Mouse (Mus musculus): Measurements from ENCODE around the gene Pold1. TPM values are rescaled to one million over a fixed set of nuclear protein-coding genes. Genes with fewer than 3 reads are reported as not detected.

The Pold1 gene
- 47.8 and 48.8 TPM in 2 replicates for polyA plus RNA-seq (2015; fragmentation: Nextera tagmentation; extraction: Ambion mirVana)

DNA sequence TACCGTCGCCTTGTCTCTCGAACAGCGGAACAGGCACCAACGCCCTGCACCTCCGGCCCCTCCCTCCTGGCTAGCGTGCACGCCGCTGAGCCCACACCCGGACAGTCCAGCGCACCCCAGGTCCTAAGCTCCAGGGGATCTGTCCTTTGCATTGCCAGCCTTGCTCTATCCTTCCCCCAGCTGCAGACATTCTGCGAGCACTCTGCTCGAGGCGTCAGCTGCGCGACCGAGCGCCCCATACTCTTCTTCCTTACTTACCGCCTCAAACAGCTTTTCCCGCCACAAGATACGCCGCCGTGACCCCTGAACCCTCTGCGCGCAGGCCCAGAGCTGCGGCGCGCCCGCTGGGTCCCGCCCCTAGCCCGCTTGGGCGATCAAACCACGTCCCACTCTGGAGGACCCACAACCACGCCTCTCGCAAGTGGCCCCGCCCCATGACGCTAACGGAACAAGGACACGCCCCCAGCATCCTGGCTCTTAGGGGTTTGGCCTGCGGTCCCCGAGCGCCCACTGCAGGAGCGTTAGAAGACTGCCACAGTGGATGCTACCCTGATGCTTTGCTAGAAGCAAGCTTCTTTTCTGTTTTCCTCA is at the start of gene Pold1:
Gene Pold1, minus strand, starts transcription at position 353 of the 591 bp plus-strand sequence.
- no peaks in the 10 kb centered on the region for H3K27me3 ChIP-seq (ENCODE audit: control insufficient read depth, insufficient read depth, low read depth, low read length)
- H3K4me2 ChIP-seq (ENCODE audit: low read depth, low read length) = peak within 1 kb of the TSS; percentile 93
- 0% methylated on average over 43 of the region's 43 CpGs for WGBS (ENCODE audit: insufficient replicate concordance)
- ATAC-seq (ENCODE audit: low read depth) = peak; percentile 95
- peaks cover 24% of the 10 kb centered on the region for H3K4me1 ChIP-seq (ENCODE audit: control insufficient read depth, low read depth, low read length)
- no peaks in the 10 kb centered on the region for H3K9me3 ChIP-seq (replicated peaks; ENCODE audit: control insufficient read depth, low read length)
- peak within 1 kb of the TSS; percentile 78 for H3K4me3 ChIP-seq (ENCODE audit: low read depth, low read length)
- H3K36me3 ChIP-seq (ENCODE audit: control insufficient read depth, insufficient read depth) = peaks cover 35% of the 10 kb centered on the region
- H3K9ac ChIP-seq (ENCODE audit: low read depth, low read length) = peak within 1 kb of the TSS; percentile 73
- H3K27ac ChIP-seq (ENCODE audit: low read length) = peak within 1 kb of the TSS; percentile 91

DNA sequence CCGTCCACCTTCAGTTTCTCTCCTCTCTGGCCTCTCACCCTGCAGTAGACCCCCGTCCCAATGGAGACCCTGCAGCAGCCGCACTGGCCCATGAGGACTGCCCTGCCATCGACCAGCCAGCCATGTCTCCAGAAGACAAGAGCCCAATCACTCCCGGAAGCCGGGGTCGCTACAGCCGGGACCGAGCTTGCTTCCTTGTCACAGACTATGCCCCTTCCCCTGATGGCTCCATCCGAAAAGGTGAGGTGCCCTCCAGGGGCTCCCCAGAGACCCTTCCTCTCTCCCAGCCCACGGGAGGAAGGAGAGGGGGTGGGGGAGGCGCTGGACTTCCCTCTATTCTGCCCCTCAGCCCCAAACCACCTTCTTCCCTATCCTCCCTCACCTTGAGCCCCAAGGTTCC is 49.7 kb upstream of the Pold1 start:
- H3K4me3 ChIP-seq (ENCODE audit: low read depth, low read length) = no peak overlapping the region
- no peaks in the 10 kb centered on the region for H3K36me3 ChIP-seq (ENCODE audit: control insufficient read depth, insufficient read depth)
- no peak overlapping the region for H3K27ac ChIP-seq (ENCODE audit: low read length)
- ATAC-seq (ENCODE audit: low read depth) = no peak
- WGBS (ENCODE audit: insufficient replicate concordance) = 66% methylated on average over 11 of the region's 12 CpGs
- H3K9me3 ChIP-seq (replicated peaks; ENCODE audit: control insufficient read depth, low read length) = no peaks in the 10 kb centered on the region
- no peak overlapping the region for H3K9ac ChIP-seq (ENCODE audit: low read depth, low read length)
- H3K4me2 ChIP-seq (ENCODE audit: low read depth, low read length) = no peak overlapping the region
- H3K27me3 ChIP-seq (ENCODE audit: control insufficient read depth, insufficient read depth, low read depth, low read length) = peaks cover 30% of the 10 kb centered on the region
- no peaks in the 10 kb centered on the region; the same call in 1 of the 2 replicates for H3K4me1 ChIP-seq (ENCODE audit: control insufficient read depth, low read depth, low read length)

DNA sequence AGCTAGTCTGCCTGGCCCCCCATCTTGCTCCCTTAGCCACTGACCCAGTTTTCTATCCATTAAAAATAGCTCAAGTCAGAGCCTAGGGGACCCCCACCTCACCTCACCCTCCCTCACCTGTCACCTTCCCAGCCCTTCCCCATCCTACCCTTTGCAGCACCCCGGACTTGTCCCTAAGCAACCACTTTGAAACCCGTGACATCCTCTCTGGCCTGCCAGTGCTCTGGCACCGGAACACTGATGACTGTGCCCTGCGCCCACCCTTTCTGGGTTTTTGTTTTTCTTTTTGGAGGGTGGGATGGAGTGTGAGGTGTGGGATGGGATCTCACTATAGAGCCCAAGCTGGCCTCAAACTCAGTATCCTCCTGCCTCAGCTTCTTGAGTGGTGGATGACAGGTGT is 49.0 kb upstream of the Pold1 start:
- no peak overlapping the region for H3K4me3 ChIP-seq (ENCODE audit: low read depth, low read length)
- 55% methylated on average over 4 of the region's 4 CpGs for WGBS (ENCODE audit: insufficient replicate concordance)
- peaks cover 30% of the 10 kb centered on the region for H3K27me3 ChIP-seq (ENCODE audit: control insufficient read depth, insufficient read depth, low read depth, low read length)
- no peaks in the 10 kb centered on the region for H3K9me3 ChIP-seq (replicated peaks; ENCODE audit: control insufficient read depth, low read length)
- H3K36me3 ChIP-seq (ENCODE audit: control insufficient read depth, insufficient read depth) = no peaks in the 10 kb centered on the region
- no peaks in the 10 kb centered on the region; the same call in 1 of the 2 replicates for H3K4me1 ChIP-seq (ENCODE audit: control insufficient read depth, low read depth, low read length)
- no peak overlapping the region for H3K9ac ChIP-seq (ENCODE audit: low read depth, low read length)
- H3K4me2 ChIP-seq (ENCODE audit: low read depth, low read length) = no peak overlapping the region
- H3K27ac ChIP-seq (ENCODE audit: low read length) = no peak overlapping the region
- no peak for ATAC-seq (ENCODE audit: low read depth)

DNA sequence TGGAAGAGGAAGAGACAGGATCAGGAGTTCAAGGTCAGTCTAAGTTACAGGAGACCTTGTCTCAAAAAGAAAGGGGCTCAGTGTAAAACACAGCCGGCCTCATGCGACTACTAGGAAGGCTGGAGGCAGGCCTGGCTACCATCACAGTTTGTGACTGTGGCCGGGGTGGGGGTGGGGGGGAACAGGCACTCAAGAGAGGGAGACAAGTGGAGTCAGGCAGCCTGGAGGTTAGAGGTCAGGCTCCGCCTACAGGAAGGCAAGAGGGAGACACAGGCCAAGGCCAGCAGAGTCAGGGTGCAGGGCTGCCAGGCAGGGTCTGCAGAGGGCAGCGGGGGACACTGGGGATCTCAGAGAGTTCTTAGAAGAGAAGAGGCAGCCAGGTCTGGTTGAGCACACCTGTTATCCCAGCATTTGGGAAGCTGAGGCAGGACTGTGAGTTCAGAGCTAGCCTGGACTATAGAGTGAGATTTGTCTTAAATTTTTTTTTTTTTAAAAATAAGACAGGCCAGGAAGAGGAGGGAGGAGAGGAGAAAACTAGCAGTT is 48.4 kb upstream of the Pold1 start:
- Histone ChIP-seq H3K9me3 (replicated peaks; ENCODE audit: control insufficient read depth, low read length) (no peaks in the 10 kb centered on the region), H3K36me3 (ENCODE audit: control insufficient read depth, insufficient read depth) (no peaks in the 10 kb centered on the region), H3K4me3 (ENCODE audit: low read depth, low read length) (no peak overlapping the region), H3K4me2 (ENCODE audit: low read depth, low read length) (no peak overlapping the region), H3K27ac (ENCODE audit: low read length) (no peak overlapping the region), H3K27me3 (ENCODE audit: control insufficient read depth, insufficient read depth, low read depth, low read length) (peaks cover 30% of the 10 kb centered on the region), H3K9ac (ENCODE audit: low read depth, low read length) (no peak overlapping the region), H3K4me1 (ENCODE audit: control insufficient read depth, low read depth, low read length) (no peaks in the 10 kb centered on the region; the same call in 1 of the 2 replicates)
- ATAC-seq (ENCODE audit: low read depth) = no peak
- WGBS (ENCODE audit: insufficient replicate concordance) = 35% methylated on average over 5 of the region's 5 CpGs

DNA sequence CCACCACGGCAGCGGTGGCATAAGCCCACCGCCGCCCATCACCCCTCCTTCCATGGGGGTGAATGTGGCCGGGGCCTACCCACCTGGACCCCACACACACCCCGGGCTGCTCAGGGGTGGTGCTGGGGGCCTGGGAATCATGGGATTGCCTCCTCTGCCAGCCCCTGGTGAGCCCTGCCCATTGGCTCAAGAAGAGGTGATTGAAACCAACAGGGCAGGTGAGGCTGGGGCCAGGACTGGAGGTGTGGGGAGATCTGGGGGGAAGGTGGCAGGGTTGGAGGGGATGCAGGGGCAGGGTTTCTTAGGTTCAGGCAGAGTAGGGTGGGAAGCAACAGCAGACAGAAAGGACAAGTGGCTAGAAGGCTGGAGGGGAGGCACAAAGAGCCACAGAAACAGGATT is 47.4 kb upstream of the Pold1 start:
- Histone ChIP-seq H3K27me3 (ENCODE audit: control insufficient read depth, insufficient read depth, low read depth, low read length) (peaks cover 32% of the 10 kb centered on the region), H3K4me1 (ENCODE audit: control insufficient read depth, low read depth, low read length) (peaks cover 6% of the 10 kb centered on the region; the same call in 1 of the 2 replicates), H3K9ac (ENCODE audit: low read depth, low read length) (no peak overlapping the region), H3K9me3 (replicated peaks; ENCODE audit: control insufficient read depth, low read length) (no peaks in the 10 kb centered on the region), H3K4me2 (ENCODE audit: low read depth, low read length) (no peak overlapping the region), H3K4me3 (ENCODE audit: low read depth, low read length) (no peak overlapping the region), H3K27ac (ENCODE audit: low read length) (no peak overlapping the region), H3K36me3 (ENCODE audit: control insufficient read depth, insufficient read depth) (no peaks in the 10 kb centered on the region)
- no peak for ATAC-seq (ENCODE audit: low read depth)
- WGBS (ENCODE audit: insufficient replicate concordance) = 73% methylated on average over 6 of the region's 6 CpGs

DNA sequence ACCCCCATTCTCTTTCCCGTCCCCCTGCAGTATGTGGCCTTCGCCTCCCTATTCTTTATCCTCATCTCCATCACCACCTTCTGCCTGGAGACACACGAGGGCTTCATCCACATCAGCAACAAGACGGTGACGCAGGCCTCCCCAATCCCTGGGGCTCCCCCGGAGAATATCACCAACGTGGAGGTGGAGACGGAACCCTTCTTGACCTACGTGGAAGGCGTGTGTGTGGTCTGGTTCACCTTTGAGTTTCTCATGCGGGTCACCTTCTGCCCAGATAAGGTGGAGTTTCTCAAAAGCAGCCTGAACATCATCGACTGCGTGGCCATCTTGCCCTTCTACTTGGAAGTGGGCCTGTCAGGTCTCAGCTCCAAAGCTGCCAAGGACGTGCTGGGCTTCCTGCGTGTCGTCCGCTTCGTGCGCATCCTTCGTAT is 46.5 kb upstream of the Pold1 start:
- 76% methylated on average over 20 of the region's 20 CpGs for WGBS (ENCODE audit: insufficient replicate concordance)
- ATAC-seq (ENCODE audit: low read depth) = no peak
- Histone ChIP-seq H3K9me3 (replicated peaks; ENCODE audit: control insufficient read depth, low read length) (no peaks in the 10 kb centered on the region), H3K4me2 (ENCODE audit: low read depth, low read length) (no peak overlapping the region), H3K9ac (ENCODE audit: low read depth, low read length) (no peak overlapping the region), H3K4me1 (ENCODE audit: control insufficient read depth, low read depth, low read length) (peaks cover 6% of the 10 kb centered on the region; the same call in 1 of the 2 replicates), H3K27me3 (ENCODE audit: control insufficient read depth, insufficient read depth, low read depth, low read length) (peaks cover 40% of the 10 kb centered on the region), H3K36me3 (ENCODE audit: control insufficient read depth, insufficient read depth) (no peaks in the 10 kb centered on the region), H3K27ac (ENCODE audit: low read length) (no peak overlapping the region), H3K4me3 (ENCODE audit: low read depth, low read length) (no peak overlapping the region)

DNA sequence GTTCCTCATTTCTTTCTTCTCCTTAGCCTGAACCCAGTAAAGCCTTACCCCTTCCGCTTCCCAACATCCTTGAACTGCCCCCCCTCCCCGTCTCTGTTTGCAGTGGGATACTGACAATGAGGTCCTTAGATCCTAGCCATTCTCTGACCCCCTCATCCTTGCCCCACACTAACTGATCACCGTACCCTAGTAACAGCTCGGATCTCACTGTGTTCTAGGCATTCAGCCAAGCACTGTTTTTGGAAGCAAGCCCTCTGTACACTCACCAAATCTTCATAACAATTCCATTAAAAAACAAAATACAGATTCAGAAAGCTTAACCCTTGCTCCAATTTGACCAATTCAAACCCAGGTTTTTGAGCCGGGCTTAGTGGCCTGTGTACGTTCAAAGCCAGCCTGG is 45.6 kb upstream of the Pold1 start:
- Histone ChIP-seq H3K4me2 (ENCODE audit: low read depth, low read length) (no peak overlapping the region), H3K27ac (ENCODE audit: low read length) (no peak overlapping the region), H3K9me3 (replicated peaks; ENCODE audit: control insufficient read depth, low read length) (no peaks in the 10 kb centered on the region), H3K9ac (ENCODE audit: low read depth, low read length) (no peak overlapping the region), H3K4me1 (ENCODE audit: control insufficient read depth, low read depth, low read length) (peaks cover 6% of the 10 kb centered on the region; the same call in 1 of the 2 replicates), H3K4me3 (ENCODE audit: low read depth, low read length) (no peak overlapping the region), H3K36me3 (ENCODE audit: control insufficient read depth, insufficient read depth) (no peaks in the 10 kb centered on the region), H3K27me3 (ENCODE audit: control insufficient read depth, insufficient read depth, low read depth, low read length) (peaks cover 48% of the 10 kb centered on the region)
- ATAC-seq (ENCODE audit: low read depth) = no peak
- 58% methylated on average over 6 of the region's 6 CpGs for WGBS (ENCODE audit: insufficient replicate concordance)

DNA sequence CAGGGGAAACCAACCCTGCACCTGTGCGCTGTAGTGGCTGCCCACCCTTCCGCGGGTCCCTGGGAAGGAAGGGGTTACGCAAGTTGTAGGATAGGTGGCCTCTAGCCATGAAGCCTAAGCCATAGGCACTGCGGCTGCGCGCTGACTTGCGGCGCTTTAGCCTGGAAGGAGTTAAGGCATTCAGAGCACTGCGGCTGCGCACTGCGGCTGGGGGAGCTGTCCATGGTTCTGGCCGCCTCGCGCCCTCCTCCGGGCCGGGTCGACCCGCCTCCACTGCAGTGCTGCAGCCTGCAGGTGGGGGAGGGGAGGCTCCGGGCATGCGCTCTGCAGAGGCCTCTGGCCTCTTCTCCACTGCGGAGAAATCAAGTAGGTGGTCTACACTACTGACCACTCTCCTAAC is 45.1 kb upstream of the Pold1 start:
- Histone ChIP-seq H3K27me3 (ENCODE audit: control insufficient read depth, insufficient read depth, low read depth, low read length) (peaks cover 53% of the 10 kb centered on the region), H3K4me1 (ENCODE audit: control insufficient read depth, low read depth, low read length) (peaks cover 10% of the 10 kb centered on the region; the same call in 1 of the 2 replicates), H3K36me3 (ENCODE audit: control insufficient read depth, insufficient read depth) (no peaks in the 10 kb centered on the region), H3K4me3 (ENCODE audit: low read depth, low read length) (no peak overlapping the region), H3K9ac (ENCODE audit: low read depth, low read length) (no peak overlapping the region), H3K27ac (ENCODE audit: low read length) (no peak overlapping the region), H3K4me2 (ENCODE audit: low read depth, low read length) (no peak overlapping the region), H3K9me3 (replicated peaks; ENCODE audit: control insufficient read depth, low read length) (no peaks in the 10 kb centered on the region)
- no peak for ATAC-seq (ENCODE audit: low read depth)
- under 1% methylated on average over 22 of the region's 22 CpGs for WGBS (ENCODE audit: insufficient replicate concordance)

DNA sequence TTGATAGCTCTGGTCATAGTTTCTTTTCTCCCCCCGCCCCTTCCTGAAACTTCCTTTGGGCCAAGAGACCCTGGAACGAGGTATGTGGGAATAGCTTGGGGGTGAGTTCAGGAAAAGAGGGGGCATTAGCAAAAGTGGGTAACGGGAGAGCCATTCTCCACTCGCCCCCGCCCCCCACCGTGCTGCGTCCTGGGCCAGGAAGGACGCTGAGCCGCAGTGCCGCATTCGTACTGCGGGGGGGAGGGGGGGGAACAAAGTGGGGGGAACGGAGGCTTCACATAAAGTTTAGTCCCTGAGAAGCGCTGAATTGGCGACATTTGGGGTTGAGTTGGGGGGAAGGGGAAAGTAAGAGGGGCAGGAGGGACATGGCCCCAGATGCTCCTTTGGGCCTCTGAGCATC is 44.4 kb upstream of the Pold1 start:
- no peak overlapping the region for H3K27ac ChIP-seq (ENCODE audit: low read length)
- peaks cover 10% of the 10 kb centered on the region; the same call in 1 of the 2 replicates for H3K4me1 ChIP-seq (ENCODE audit: control insufficient read depth, low read depth, low read length)
- no peaks in the 10 kb centered on the region for H3K36me3 ChIP-seq (ENCODE audit: control insufficient read depth, insufficient read depth)
- no peaks in the 10 kb centered on the region for H3K9me3 ChIP-seq (replicated peaks; ENCODE audit: control insufficient read depth, low read length)
- H3K4me2 ChIP-seq (ENCODE audit: low read depth, low read length) = no peak overlapping the region
- H3K9ac ChIP-seq (ENCODE audit: low read depth, low read length) = no peak overlapping the region
- no peak for ATAC-seq (ENCODE audit: low read depth)
- WGBS (ENCODE audit: insufficient replicate concordance) = 4% methylated on average over 14 of the region's 15 CpGs
- peaks cover 61% of the 10 kb centered on the region for H3K27me3 ChIP-seq (ENCODE audit: control insufficient read depth, insufficient read depth, low read depth, low read length)
- H3K4me3 ChIP-seq (ENCODE audit: low read depth, low read length) = no peak overlapping the region
